Mouse (Mus musculus) lung, postnatal 0 days (tissue): ENCODE results near the gene Gm49711.

Source experiments
- CTCF ChIP-seq: IDR thresholded peaks from 2 replicates; pipeline ENCODE4 v1.5.1; 2016; ENCODE audit warnings: antibody characterized with exemption, mild to moderate bottlenecking
- EP300 ChIP-seq: IDR thresholded peaks from 2 replicates; pipeline ENCODE4 v1.6.1; 2016; ENCODE audit warnings: antibody characterized with exemption, mild to moderate bottlenecking, control low read depth

DNA sequence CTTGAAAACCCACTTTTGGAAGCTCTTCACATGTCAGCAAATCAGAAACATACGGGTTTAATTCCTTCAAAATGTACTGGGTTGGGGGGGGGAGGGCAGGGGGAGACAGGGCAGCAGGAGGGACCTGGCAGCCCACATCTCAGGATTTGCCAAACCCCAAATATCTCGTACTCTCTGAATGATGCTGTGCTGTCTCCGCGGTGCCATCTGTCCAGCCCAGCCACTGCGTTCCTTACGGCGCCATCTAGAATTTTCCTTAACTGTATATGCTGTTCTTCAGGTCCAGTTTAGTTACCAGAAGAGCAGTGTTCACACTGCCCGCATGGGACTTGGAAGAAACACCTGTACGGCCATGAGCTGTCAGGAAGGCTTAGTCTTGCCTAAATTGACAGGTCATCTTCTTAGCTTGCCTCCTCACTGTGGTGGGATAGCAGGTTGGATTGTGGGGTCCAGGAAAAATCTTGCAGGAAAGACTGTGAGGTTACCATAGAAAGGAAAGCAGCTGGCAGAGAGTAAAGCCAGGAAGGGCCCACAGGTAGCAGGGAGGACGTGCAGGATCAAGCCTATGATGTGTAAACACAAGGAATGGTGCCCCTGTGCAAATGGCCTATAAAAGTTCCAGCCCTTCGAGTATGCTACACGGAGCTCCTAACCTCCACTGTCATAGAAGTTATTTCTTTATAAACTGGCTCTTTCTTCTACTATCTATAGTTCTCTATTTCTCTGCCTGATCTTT lies 89.7 kb downstream of the Gm49711 start:
- TF ChIP-seq CTCF, result no peak
- TF ChIP-seq EP300, result no peak
